Mouse (Mus musculus): Measurements from ENCODE around the gene Bace1.

Gene Bace1

GRCm38 (mm10) chr9:45905196-45905595 is 66.8 kb downstream of the Bace1 start:
- no peak for DNase-seq (ENCODE audit: low read depth, low spot score)

- DNase-seq (ENCODE audit: low read depth, low spot score) = no peak
These were observed 67.4 kb downstream of the Bace1 start for GRCm38 (mm10) chr9:45905811-45906237.

GRCm38 (mm10) chr9:45906355-45907077 is 68.1 kb downstream of the Bace1 start, which contains the start of the genes Pcsk7 and Rnf214:
Gene Pcsk7 (plus strand): TSS chr9:45906497.
Gene Rnf214 (minus strand): TSS chr9:45906911.
- DNase-seq (ENCODE audit: low read depth, low spot score) = peak; percentile 91

- no peak for DNase-seq (ENCODE audit: low read depth, low spot score)
These were observed 68.7 kb downstream of the Bace1 start for GRCm38 (mm10) chr9:45907078-45907428.

GRCm38 (mm10) chr9:45910995-45911394 is 72.6 kb downstream of the Bace1 start:
- no peak for DNase-seq (ENCODE audit: low read depth, low spot score)

- DNase-seq (ENCODE audit: low read depth, low spot score) = peak; percentile 49
These were observed 73.3 kb downstream of the Bace1 start for GRCm38 (mm10) chr9:45911673-45912072.

All from CD4-positive helper T cell, adult 2 months (primary cell).